In the genomic region with DNA sequence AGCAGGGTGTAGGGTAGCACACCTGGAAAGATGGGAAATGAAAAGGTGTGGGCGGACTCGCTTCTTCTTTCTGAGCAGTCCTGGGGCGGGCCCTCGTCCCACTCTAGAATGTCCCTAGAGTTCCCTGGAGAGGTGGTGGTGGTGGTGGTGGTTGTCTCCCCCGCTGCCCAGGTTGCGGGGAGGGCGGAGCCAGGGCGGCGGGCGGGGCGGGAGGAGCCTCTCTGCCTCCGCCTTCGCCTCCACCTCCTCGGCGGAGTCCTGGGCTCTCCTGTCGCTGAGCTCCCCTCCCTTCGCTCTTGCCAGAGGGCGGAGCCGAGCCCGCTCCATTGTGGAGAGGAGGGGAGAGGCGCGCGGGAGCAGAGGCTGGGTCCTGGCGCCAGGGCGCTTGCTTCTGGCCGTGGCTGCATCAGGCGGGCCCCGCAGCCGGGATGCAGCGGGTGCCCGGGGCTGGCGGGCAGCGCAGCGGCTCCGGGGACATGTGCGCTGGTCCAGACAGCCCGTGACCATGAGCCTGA, we compare ENCODE assay signal across 8 mouse cellular contexts. TPM values are rescaled to one million over a fixed set of nuclear protein-coding genes. Genes with fewer than 3 reads are reported as not detected.
DNase-seq lines count a peak whose midpoint lies in the region; ATAC-seq lines count a peak whose summit lies in the region.

No protein-coding gene starts in this region.

- peaks cover 33% of the 10 kb centered on the region for H3K36me3 ChIP-seq in hindbrain, embryonic 16.5 days (ENCODE audit: control insufficient read depth, insufficient read depth, low read length)

- intact Hi-C loops in left cerebral cortex, postnatal 14 days (cut with DNase I): loop anchor here (5.0 kb wide), 1 partner anchor 167 kb away; the partner anchor contains the start of gene Tspoap1

- peak overlapping the region; percentile 76 for H3K4me3 ChIP-seq in hindbrain, embryonic 16.5 days (ENCODE audit: low read length)

- H3K27ac ChIP-seq in hindbrain, embryonic 16.5 days (ENCODE audit: low read depth, low read length): peak overlapping the region; percentile 84

- peak overlapping the region; percentile 90 for H3K9ac ChIP-seq in hindbrain, embryonic 16.5 days (ENCODE audit: low read depth, low read length)

- no peaks in the 10 kb centered on the region for H3K27me3 ChIP-seq in hindbrain, embryonic 16.5 days (replicated peaks; ENCODE audit: control insufficient read depth, insufficient read depth, low read length)

- H3K4me2 ChIP-seq in hindbrain, embryonic 16.5 days (ENCODE audit: low read length): peak overlapping the region; percentile 88

- no peaks in the 10 kb centered on the region for H3K9me3 ChIP-seq in hindbrain, embryonic 16.5 days (ENCODE audit: control insufficient read depth, low read length)

- 2% methylated on average over 22 of the region's 37 CpGs for WGBS in hindbrain, embryonic 16.5 days

- peaks cover 38% of the 10 kb centered on the region for H3K4me1 ChIP-seq in hindbrain, embryonic 16.5 days (ENCODE audit: control insufficient read depth, insufficient read depth, low read depth, low read length)

- peak; percentile 66 for ATAC-seq in hindbrain, embryonic 16.5 days
- peak; percentile 62 for ATAC-seq in megakaryocyte-erythroid progenitor cell, adult 5-6 weeks (replicated peaks; ENCODE audit: low FRiP score, low TSS enrichment, poor library complexity, severe bottlenecking)

- peak; percentile 79 for DNase-seq in adipocyte (ENCODE audit: low spot score)
- peak; percentile 82 to 88 for DNase-seq in cerebellum, postnatal 36 days
- peak; percentile 82 for DNase-seq in gastrocnemius, adult 18-20 months (ENCODE audit: low spot score)
- peak; percentile 76 to 83 for DNase-seq in left cerebral cortex, postnatal 14 days (ENCODE audit: low spot score in 2 of 2)
- DNase-seq in right cerebral cortex, postnatal 4 days: peak; percentile 78
- peak; percentile 92 for DNase-seq in yolk sac, embryonic 10.5 days (ENCODE audit: low spot score)

RNA-seq across cellular contexts. Expression of gene Mtmr4, which starts 3.4 kb away (rescaled TPM):
- total RNA-seq in gastrocnemius, adult 18-20 months (2021): 10 to 100 TPM in 1 of 2 experiments, 1 to 10 TPM in 1; 9.8 to 10.8 TPM
- 40.3 and 51.6 TPM in 2 replicates for polyA plus RNA-seq in hindbrain, embryonic 16.5 days (2015; fragmentation: Nextera tagmentation; extraction: Ambion mirVana)
- total RNA-seq in left cerebral cortex, postnatal 14 days (2021): 10 to 100 TPM; 83.5 to 86.6 TPM
- total RNA-seq in megakaryocyte-erythroid progenitor cell, adult 5-6 weeks (2014; fragmentation: Nextera tagmentation): 18.7 and 31.1 TPM in 2 replicates
- 19.9 and 21.8 TPM in 2 replicates for total RNA-seq in megakaryocyte-erythroid progenitor cell, adult 5-6 weeks (2017)

RNA-seq across cellular contexts. Expression of gene Hsf5, which starts 21.6 kb away (rescaled TPM):
- total RNA-seq in gastrocnemius, adult 18-20 months (2021): not detected
- 0.34 and 0.45 TPM in 2 replicates for polyA plus RNA-seq in hindbrain, embryonic 16.5 days (2015; fragmentation: Nextera tagmentation; extraction: Ambion mirVana)
- total RNA-seq in left cerebral cortex, postnatal 14 days (2021): under 1 TPM; 0.46 to 0.66 TPM
- not detected in 2 replicates for total RNA-seq in megakaryocyte-erythroid progenitor cell, adult 5-6 weeks (2014; fragmentation: Nextera tagmentation)
- 0.19 TPM in 1 of 2 replicates, not detected in the other for total RNA-seq in megakaryocyte-erythroid progenitor cell, adult 5-6 weeks (2017)

RNA-seq across cellular contexts. Expression of gene Sept4, which starts 26.7 kb away (rescaled TPM):
- 10 to 100 TPM in 1 of 2 experiments, 1 to 10 TPM in 1; 9.8 to 12.1 TPM for total RNA-seq in gastrocnemius, adult 18-20 months (2021)
- polyA plus RNA-seq in hindbrain, embryonic 16.5 days (2015; fragmentation: Nextera tagmentation; extraction: Ambion mirVana): 43.4 and 47.7 TPM in 2 replicates
- 100 to 1,000 TPM in 1 of 2 experiments, 10 to 100 TPM in 1; 95.3 to 109 TPM for total RNA-seq in left cerebral cortex, postnatal 14 days (2021)
- total RNA-seq in megakaryocyte-erythroid progenitor cell, adult 5-6 weeks (2014; fragmentation: Nextera tagmentation): 24.5 and 34.8 TPM in 2 replicates
- total RNA-seq in megakaryocyte-erythroid progenitor cell, adult 5-6 weeks (2017): 15.0 and 21.6 TPM in 2 replicates

RNA-seq across cellular contexts. Expression of gene Gm11492, which starts 28.9 kb away (rescaled TPM):
- total RNA-seq in gastrocnemius, adult 18-20 months (2021): not detected
- not detected in 2 replicates for polyA plus RNA-seq in hindbrain, embryonic 16.5 days (2015; fragmentation: Nextera tagmentation; extraction: Ambion mirVana)
- total RNA-seq in left cerebral cortex, postnatal 14 days (2021): under 1 TPM in 1 of 2 experiments, not detected in 1; 0.17 TPM
- not detected in 2 replicates for total RNA-seq in megakaryocyte-erythroid progenitor cell, adult 5-6 weeks (2014; fragmentation: Nextera tagmentation)
- total RNA-seq in megakaryocyte-erythroid progenitor cell, adult 5-6 weeks (2017): not detected in 2 replicates

Comparison
In these comparisons a context has a peak if more than half of its experiments do, and no peak if none do; other contexts are left out.
1. Peak in every context shown above with its lines: DNase-seq, ATAC-seq, H3K4me3 ChIP-seq and H3K27ac ChIP-seq.